Mouse (Mus musculus) spleen, adult 18-20 months (tissue): ENCODE results near the gene Atoh8.

ENCODE experiments used
- DNase-seq, 2 experiments: peaks; one replicate each; pipeline ENCODE4 v3.0.0; 2022; ENCODE audit warnings: mixed read lengths in 2 of 2

Atoh8 gene

DNA sequence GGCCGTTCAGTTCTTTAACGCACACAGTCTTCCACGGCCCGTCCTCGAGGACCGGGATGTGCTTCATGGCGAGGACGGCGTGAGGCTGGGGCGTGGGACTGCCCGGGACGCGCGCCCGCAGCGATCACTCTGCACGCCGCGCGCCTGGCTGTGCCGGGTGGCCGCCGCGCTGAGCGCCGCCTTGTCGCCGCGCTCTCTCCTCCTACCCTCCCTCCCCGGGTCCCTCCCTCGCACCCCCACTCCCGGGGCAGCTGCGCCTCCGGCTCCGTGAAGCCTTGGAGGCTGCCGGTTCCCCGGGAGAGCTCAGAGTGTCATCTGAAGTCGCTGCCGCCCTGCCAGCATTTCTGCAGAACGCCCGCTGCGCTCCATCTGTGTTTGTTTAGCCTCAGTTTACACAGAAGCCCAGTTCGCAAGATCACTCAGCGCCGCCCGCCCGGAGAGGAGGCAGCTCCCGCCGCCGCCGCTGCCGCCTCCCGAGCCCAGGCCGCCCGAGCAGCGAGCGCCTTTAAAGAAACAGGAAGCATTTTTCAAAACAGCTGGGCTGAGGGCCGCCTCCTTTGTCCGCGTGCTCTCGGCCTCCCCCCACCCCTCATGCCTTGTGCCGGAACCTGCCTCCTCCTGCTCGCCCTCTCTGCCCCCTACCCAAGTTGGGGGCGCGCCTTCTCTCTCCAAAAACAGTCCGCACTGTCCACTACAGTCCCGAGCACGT is at the start of gene Atoh8:
Gene Atoh8 (minus strand): TSS at position 480 of the 709 bp plus-strand sequence.
- DNase-seq: peak in 1 of 2 experiments; percentile 27

DNA sequence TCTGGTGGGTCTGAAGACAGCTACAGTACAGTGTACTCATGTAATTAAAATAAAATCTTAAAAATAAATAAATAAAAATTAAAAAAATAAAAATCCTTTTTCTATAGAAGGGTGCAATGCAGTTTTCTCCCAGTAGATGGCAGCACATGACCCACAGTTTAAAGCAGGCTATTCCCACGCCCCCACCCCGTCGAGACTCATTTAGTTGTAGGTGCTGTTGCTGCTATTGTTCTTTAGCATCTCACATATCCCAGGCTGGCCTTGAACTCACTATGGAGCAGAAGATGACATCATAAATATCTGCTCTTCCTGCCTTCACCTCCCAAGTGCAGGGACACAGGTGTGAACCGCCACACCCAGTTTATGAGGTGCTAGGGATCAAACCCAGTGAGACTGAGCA is 48.5 kb upstream of the Atoh8 start:
- DNase-seq: peak in 1 of 2 experiments; percentile 28

DNA sequence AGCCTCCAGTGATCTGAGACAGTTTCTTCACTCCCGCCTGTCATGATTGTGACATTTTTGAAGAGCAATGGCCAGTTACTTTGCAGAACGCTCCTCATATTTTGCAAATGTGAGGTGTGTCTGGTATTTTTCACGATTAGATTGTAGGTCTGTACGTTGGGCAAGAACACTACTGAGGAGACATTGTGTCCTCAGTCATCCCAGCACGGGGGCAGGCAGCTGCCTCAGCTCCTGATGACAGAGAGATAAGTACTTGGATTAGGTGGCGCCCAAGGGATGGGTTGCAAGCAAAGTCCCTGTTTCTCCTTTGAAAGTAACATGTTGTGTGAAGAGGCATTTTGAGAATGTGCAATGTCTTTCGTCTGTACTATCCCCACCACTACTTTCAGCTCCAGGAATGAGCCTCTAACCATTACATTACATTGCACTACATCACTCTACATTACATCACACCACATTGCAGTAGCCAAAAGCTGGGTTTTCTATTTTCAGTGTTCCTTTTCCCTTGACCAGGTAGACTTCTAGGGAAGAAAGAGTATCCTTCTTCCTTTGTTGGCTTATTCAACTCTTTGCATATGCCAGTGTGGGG is 45.1 kb upstream of the Atoh8 start:
- no peak for DNase-seq

DNA sequence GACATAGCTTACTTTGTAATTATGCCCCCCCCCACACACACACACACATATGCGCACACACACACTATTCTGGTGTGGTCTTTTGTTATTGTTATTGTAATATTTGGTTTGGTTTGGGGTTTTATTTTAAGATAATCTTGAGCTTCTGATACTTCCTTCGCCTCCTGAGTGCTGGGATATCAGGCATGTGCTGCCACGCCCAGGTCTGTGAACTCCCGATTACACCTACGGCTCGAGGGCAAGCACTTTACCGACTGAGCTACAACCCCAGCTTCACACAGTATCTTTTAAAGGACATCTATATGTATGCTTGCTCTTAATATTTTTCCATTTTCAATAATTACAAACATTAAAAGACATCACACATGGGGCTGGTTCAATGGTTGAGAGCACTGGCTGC is 44.1 kb upstream of the Atoh8 start:
- DNase-seq: no peak

DNA sequence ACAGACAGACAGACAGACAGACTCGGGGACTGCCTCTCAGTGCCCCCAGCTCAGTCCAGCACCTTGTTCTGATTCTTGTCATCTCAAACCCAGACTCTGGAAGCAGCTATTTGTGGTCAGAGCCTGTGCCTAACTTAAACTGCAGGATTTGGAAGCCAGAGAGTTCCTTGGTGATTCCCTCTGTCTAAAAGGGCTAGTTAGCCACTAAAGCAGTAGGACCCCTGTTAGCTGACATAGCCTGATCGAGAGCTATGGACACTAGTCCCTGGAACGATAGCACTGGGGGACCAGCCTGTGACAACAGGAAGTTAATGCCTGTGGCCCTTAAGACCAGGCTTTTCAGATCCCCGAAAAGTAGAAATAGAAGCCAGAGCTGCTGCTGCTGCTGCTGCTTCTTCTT is 43.5 kb upstream of the Atoh8 start:
- no peak for DNase-seq

DNA sequence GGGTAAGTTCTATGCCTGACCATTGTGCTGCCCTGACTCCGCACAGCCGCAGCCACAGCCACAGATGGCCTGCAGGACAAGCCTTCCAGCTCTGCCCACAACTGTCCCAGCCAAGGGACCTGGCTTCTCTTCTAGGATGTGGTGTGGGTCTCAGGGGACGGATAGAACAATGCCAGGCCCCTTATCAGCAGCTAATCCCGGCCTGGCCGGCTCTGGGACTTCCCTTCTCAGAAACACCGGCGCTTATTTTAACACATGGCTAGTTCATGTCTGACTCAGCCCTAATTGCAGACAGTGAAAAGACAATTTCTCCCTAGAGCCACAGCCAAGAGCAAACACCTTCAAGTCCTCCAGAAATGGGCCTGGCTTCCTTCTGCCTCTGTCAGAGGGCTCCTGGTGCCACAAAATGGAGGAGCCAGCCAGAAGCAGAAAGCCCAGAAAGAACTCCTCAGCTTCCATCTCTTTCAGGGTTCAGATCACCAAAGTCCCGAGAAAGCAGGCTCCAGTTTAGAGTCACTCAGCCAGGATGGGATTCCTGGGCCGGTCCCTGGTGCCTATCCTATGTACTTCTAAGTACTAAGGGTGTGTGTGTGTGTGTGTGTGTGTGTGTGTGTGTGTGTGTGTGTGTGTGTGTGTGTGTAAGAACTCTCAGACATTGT is 42.3 kb upstream of the Atoh8 start:
- DNase-seq: no peak

DNA sequence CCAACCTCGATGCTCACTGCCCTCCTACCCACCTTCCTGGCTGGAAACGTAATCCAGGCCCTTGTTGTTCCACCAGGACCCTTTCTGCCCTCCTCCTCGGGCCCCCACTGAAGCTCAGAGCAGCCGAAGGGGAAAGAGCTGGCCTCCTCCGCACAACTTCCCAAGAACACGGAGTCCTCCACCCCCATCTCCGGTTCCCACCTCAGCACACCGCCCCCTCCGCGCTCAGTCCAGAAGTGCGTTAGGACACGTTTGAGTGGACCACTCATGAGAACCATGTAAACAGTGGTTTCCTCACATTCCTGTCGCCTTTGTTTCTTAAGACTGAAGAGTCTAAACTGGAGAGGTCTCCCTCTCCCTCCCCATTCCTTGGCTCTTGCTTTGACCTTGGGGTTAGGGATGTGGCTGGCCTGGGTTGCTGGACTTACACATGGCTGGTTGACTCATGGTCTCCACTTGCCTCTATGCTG is 41.6 kb upstream of the Atoh8 start:
- no peak for DNase-seq

DNA sequence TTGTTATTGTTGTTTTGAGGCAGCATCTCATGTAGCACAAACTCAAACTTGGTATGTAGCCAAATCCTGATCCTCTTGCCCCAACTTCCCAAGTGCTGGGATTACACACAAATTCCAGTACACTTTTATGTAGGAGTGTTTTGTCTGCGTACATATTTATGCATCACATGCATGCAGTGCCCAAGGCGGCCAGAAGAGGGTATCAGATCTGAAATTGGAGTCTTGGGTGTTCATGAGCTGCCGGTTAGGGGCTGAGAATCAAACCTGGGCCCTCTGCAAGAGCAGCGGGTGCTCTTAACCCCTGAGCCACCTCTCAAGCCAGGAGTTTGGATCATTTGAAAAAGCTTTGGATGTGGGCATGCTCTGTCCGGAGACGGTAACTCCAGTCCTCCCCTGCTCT is 40.8 kb upstream of the Atoh8 start:
- no peak for DNase-seq

DNA sequence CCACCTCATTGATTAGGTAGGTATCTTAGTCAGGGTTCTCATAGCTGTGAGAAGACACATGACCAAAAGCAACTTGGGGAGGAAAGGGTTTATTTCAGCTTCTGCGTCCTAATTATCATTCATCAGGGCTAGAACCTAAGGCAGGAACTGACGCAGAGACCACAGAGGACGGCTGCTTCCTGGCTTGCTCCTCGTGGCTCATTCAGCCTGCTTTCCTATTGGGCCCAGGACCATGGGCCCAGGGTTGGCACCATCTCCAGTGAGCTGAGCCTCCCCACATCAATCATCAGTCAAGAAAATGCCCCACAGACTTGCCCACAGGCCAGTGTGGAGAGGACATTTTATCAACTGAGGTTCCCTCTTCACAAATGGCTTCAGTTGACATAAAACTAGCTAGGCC is 40.1 kb upstream of the Atoh8 start:
- no peak for DNase-seq

DNA sequence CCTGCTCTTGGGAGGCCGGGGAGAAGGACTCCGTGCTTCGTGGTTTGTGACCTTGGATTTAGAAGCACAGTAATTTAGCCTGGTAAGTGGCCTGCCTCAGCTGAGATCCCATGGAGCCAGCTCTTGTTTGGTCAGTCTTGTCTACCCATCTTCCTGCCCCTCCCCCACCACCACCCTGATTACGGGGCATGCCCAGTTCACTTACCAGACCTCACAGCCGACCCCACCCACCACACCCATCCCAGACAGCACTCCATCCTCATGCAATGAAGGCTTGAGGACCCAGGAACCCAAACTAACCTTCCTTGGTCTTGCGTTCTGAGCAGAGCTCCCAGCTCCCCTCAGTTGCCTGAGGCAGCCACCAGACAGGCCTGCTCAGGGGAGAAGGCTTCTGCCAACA is 37.8 kb upstream of the Atoh8 start:
- DNase-seq: no peak

DNA sequence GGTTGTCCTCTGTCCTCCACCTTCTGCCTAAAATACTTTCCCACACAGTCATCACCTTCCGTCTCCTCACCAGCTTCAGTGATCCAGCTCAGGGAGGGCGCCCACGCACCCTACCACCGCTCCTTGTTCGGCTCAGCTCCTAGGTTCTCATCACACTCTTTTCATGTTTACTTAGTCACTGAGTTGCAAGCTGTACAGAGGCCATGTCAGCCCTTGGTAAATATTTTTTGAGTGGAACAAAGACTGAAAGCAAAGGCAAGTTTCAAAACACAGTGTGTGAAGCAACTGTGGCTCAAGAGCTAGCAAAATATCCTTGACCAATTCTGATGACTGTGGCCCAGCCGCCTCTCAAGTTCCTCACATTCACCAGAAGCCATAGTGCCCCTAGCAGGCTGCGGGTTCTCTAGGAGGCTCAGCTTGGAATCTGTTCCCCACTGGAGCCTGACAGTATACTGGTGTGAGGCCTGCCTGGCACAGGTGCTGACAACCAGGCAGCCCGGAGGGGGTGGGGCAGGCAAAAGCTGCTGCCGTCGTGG is 36.9 kb upstream of the Atoh8 start:
- DNase-seq: no peak

DNA sequence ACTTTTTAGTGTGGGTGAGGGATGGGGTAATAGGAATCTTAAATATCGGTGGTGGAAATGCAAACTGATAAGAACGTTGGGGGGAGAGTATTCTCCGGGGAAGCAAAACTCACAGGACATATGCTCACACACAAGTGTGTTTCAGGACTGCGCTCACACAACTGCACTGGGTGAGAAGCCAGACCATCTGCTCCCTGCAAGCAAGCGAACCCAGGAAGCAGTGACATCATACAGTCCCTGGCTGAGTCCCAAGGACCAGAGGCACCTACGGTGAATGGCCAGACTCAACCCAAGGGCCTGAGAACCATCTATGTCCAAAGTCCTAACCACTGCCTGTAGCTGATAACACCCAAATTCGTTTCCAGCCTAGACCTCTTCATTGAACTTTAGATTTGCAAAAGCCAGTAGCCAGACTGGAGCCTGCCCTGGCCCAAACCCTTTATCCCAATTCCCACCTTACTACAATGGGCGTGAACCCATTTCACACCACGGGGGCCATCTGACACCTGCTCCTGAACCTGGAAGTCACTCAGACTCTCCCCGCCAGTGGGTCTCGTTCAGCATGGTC is 35.7 kb upstream of the Atoh8 start:
- DNase-seq: no peak

DNA sequence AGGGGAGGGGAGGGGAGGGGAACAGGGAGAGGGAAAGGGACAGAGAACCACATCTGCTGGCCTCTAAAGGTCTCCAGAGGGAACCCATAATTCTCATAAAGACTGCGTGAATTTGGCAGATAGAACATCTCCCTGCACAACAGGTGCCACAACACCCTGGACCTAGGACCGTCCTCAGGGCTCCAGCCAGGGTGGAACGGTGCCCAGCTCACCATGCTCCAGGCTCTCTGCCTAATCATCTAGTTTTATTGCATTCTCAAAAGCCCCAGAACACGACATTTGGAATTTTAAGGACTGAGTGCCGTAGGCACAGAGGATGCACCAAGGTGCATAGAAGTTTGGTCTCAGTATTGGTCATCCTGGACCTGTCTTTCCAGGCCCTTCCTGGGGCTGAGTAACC is 34.9 kb upstream of the Atoh8 start:
- no peak for DNase-seq

DNA sequence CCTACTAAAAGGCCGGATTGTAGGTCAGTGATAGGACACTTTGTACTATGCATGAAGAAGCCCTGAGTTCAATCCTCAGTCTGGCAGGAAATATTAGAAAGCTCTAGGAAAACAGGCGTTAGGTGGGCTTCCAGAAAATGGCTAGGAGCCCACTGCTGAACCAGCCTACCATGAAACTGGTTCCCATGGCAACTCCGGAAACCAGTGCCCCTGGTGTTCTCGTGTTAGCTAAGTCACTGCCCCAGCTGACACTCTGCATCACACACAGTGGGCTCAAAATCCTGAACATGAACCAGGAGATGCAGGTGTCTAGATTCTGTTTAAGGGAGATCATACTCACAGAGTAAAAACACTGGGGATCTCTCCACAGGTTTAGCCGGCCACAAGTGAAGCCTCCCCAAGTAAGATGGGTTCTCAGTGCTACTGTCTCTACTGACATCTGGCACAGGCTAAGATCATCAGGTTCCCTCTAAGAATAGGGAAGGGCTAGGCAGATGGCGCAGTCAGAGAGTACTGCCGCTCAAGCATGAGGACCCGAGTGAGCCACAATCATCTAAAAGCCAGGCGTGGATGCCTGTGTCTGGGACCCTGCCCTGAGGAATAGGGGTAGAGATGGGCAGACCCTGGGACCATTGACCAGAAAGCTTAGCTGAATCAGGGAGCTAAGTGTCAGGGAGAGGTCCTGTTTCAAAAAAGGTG is 32.9 kb upstream of the Atoh8 start:
- DNase-seq: no peak

DNA sequence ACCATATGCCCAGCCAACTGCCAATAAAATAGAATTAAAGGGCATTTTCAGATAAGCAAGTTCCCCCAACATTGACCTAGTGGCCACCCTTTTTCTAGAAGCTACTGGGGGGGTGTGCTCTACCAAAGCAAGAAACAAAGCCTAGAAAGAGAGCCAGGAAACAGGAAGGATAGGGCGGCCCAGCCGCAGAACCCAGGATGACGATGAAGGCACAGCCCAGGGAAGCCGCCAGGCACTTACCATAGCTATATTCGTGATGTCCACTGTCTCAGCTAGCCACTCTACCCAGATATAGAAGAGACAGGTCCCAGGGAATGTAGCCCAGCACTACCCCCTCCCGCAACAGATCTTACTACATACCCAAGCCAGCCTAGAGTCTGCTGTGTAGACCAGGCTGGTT is 30.3 kb upstream of the Atoh8 start:
- DNase-seq: no peak

DNA sequence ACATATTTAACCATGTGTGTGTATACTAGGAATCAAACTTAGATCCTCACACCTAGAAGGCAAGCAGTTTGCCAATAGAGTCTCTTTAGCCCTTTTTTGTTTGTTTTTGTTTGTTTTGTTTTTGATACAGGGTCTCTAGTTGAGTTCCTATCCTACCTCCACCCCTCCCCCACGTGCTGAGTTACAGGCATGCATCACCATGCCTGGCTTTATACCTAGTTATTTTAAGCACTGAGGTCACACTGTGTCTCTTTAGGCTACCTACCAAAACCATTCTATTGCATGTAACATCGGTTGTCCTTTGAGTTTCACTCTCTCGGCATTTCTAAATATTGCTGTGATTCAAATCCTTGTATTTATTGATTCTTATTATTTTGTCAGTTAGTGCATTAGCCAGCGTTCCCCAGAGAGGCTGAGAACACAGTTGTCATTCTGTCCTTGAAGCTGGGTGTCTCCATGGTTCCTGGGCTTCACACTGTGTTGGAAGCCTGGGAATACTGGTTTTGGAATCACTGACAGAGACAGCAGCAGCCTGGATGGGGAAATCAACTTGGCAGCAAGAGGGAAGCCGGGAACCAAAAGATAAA is 28.4 kb upstream of the Atoh8 start:
- DNase-seq: no peak

DNA sequence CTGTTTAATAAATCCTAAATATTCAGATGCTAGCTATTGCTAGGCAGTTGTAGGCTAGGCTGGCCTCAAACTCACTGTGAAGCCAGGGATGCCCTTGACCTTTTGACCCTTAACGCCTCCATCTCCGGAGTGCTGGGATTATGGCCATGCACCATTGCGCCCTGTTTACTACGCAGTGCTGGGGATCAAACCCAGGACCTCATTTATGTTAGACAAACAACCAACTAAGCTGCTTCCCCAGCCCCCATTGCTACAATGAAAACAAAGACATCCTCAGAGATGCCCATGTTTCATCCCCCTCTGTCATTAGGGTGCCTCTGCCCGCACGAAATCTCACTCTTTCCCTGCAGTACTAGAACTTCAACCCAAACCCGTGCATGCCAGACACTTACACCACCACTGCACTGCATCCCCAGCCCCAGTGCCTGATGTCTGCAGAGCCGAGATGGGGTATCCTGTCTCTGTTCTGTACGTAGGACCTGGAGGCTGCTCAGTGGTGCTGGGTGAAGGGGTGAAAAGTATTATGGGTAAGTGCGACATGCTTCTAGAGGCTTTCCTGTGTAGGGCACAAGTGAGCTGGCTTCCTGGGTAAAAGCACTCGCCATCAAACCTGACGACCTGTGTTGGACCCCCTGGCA is 26.4 kb upstream of the Atoh8 start:
- DNase-seq: no peak

DNA sequence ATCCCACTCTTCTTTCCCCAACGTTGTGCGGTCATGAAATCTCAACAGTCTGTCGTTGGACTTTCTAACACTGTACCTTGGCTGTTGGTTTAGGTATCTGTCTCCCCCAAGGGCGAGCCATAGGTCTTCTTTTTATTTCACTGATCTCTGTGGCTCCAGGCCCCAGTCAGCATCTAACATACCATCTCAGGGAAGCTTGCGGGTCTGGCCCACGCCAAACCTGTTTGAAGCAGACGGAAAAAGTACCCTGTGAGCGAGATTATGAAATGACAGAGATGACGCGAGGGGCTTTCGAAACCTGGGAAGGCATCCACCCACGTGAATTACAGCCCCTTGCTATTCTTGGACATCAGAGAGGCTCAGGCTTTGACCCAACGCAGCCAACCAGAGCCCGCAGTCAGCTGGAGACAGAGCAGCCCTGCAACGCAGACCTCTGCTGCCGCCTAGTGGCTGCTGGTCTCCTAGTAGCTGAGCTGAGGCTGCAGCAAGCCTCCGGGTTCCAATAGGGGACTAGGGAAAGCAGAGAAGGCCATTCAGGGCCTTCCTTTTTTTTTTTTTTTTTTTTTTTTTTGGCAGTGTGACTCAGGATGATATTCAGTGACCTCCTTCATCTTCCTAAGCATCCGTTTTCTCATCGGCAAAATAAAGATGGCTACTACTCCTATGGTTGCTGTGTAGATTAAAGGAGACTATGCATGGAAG is 25.8 kb upstream of the Atoh8 start:
- peak; percentile 55 to 85 for DNase-seq

DNA sequence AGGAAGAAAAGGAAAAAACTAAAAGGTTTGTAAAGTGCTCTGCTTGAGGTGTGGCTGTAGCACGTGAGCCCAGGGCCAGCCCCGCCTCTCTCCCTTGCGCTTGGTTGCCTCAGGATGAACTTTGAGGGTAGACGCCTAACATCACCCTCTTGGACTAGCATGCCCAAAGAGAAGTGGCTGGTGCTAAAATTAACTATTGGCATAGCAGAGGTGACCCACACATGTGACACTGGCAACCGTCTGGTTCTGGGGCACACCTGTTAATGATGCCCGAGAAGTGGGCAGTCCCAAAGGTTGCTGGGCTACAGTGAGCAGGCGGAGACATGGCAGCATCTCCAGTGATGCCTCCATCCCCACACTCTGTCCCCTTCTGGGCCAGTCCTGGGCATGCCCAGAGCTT is 24.1 kb upstream of the Atoh8 start:
- no peak for DNase-seq

DNA sequence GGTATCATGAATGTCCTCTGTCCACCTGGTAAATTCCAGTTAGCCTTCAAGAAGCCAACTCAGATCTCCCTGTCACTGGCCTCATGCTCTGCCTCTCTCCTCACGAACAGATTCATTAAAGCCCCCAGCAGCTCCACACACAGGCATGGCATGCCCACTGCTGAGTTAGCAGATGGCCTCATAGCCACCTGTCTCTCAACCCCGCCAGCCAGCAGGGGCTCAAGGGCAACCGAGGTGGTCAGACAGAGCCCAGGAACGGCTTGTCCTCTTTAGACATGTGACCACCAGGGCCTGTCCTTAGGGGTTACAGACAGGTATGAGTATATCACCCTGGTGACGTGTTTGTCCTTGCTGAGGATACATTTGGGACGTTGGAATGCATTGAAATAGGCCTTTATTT is 19.9 kb upstream of the Atoh8 start:
- no peak for DNase-seq

DNA sequence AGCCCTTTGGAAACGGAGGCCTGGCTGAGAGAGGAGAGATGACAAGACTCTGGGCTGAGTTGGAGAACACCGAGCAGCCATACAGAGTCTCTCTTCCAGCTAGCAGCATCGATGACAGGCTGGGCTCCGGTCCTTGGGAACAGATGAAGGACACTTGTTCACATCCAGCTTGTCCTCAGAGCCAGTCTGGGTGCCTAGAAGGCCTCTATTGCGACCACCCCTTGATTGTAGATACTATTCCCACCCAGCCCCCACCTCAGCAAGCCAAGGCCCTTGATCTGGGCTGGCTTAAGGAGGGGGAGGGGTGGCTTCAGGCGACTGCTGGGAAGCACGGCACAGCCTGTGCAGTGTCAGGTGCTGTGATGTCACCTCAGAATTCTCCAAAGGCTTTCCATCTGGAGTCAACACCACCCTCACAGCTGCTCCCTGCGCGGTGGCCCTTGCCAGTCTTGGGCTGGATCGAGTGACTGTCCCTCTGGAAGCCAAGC is 19.3 kb upstream of the Atoh8 start:
- DNase-seq: no peak
